ENCODE assay signal across 11 mouse cellular contexts in genomic region chr1:54193191-54193770, GRCm38 (mm10). TPM values are rescaled to one million over a fixed set of nuclear protein-coding genes. Genes with fewer than 3 reads are reported as not detected.
DNase-seq lines count a peak whose midpoint lies in the region; ATAC-seq and TF ChIP-seq lines count a peak whose summit lies in the region.
"Had no signal": no experiment of that assay in that cellular context is flagged by ENCODE, and none has a peak within 500 bp of the region (broad histone marks: within the 10 kb centered on the region; RNA-seq: fewer than 3 reads in every experiment).

No protein-coding gene starts in this region.

- H3K4me3 ChIP-seq in gastrocnemius, adult 2 months = peak overlapping the region; percentile 81; the same call in 1 of the 2 replicates
- H3K4me3 ChIP-seq in heart, embryonic 15.5 days = no peak overlapping the region; the same call in 1 of the 2 replicates
- H3K4me3 ChIP-seq in midbrain, embryonic 15.5 days = peak overlapping the region; percentile 77

- intact Hi-C loops in gastrocnemius, adult 2 months (cut with DNase I) = no loop called here

- H3K9me3 ChIP-seq in heart, embryonic 15.5 days (replicated peaks) = no peaks in the 10 kb centered on the region
- H3K9me3 ChIP-seq in midbrain, embryonic 15.5 days = no peaks in the 10 kb centered on the region
- H3K9me3 ChIP-seq: limb, embryonic 15.5 days; megakaryocyte, embryonic 14.5 days had no signal

- peak overlapping the region; percentile 82 for H3K4me2 ChIP-seq in heart, embryonic 15.5 days
- peak overlapping the region; percentile 53 for H3K4me2 ChIP-seq in midbrain, embryonic 15.5 days

- TF ChIP-seq CTCF in gastrocnemius, adult 2 months (IDR thresholded peaks at IDR 0.05) = no peak

- WGBS in heart, embryonic 15.5 days = 54% methylated on average over 7 of the region's 7 CpGs
- WGBS in midbrain, embryonic 15.5 days = 26% methylated on average over 7 of the region's 7 CpGs

- H3K9ac ChIP-seq in heart, embryonic 15.5 days = no peak overlapping the region
- H3K9ac ChIP-seq in midbrain, embryonic 15.5 days = no peak overlapping the region

- H3K27ac ChIP-seq in gastrocnemius, adult 2 months = peak overlapping the region; percentile 56
- H3K27ac ChIP-seq in heart, embryonic 15.5 days = no peak overlapping the region
- no peak overlapping the region for H3K27ac ChIP-seq in midbrain, embryonic 15.5 days

- peaks cover 6% of the 10 kb centered on the region for H3K4me1 ChIP-seq in heart, embryonic 15.5 days (replicated peaks)
- H3K4me1 ChIP-seq in midbrain, embryonic 15.5 days = peaks cover 18% of the 10 kb centered on the region
- H3K4me1 ChIP-seq: limb, embryonic 15.5 days had no signal

- H3K27me3 ChIP-seq in heart, embryonic 15.5 days = no peaks in the 10 kb centered on the region; the same call in 1 of the 2 replicates
- H3K27me3 ChIP-seq in midbrain, embryonic 15.5 days (replicated peaks) = no peaks in the 10 kb centered on the region

- ATAC-seq in heart, embryonic 15.5 days (replicated peaks; ENCODE audit: insufficient number of reproducible peaks, insufficient read depth, low FRiP score, low read depth) = no peak
- no peak for ATAC-seq in midbrain, embryonic 15.5 days (replicated peaks)

- DNase-seq in gastrocnemius, adult 2 months = no peak
- no peak for DNase-seq in gastrocnemius, postnatal 10 days
- peak; percentile 69 for DNase-seq in cerebellum, adult 9-10 months
- no peak for DNase-seq in layer of hippocampus, adult 8-10 months (ENCODE audit: low spot score in 2 of 2)
- DNase-seq in right cerebral cortex, adult 2 months (ENCODE audit: low spot score in 2 of 2) = no peak
- no peak for DNase-seq in adrenal gland, postnatal 25 days

- no peaks in the 10 kb centered on the region for H3K36me3 ChIP-seq in heart, embryonic 15.5 days
- no peaks in the 10 kb centered on the region for H3K36me3 ChIP-seq in midbrain, embryonic 15.5 days (replicated peaks)
- H3K36me3 ChIP-seq: limb, embryonic 15.5 days had no signal

RNA-seq across cellular contexts. Expression of gene Hecw2, which starts 1.7 kb away (rescaled TPM):
- total RNA-seq in gastrocnemius, adult 2 months (2021) = 1 to 10 TPM; 5.1 to 7.9 TPM
- total RNA-seq in gastrocnemius, postnatal 10 days (2021) = 1 to 10 TPM; 4.2 to 4.7 TPM
- polyA plus RNA-seq in heart, embryonic 15.5 days (2015; fragmentation: Nextera tagmentation; extraction: Ambion mirVana) = 4.5 and 5.2 TPM in 2 replicates
- 7.7 and 8.1 TPM in 2 replicates for polyA plus RNA-seq in midbrain, embryonic 15.5 days (2015; fragmentation: Nextera tagmentation; extraction: Ambion mirVana)
- total RNA-seq in layer of hippocampus, adult 8-10 months (2022) = 10 to 100 TPM; 25.0 to 35.1 (median 26.9) TPM
- total RNA-seq in adrenal gland, postnatal 25 days (2021) = 7.5 and 8.8 TPM in 2 replicates
- polyA plus RNA-seq: erythroblast, embryonic 14.5 days had no signal

RNA-seq across cellular contexts. Expression of gene Ccdc150, which starts 57.2 kb away (rescaled TPM):
- total RNA-seq in gastrocnemius, adult 2 months (2021) = under 1 TPM in 1 of 2 experiments, not detected in 1; 0.22 TPM
- under 1 TPM in 1 of 2 experiments, not detected in 1; 0.23 TPM for total RNA-seq in gastrocnemius, postnatal 10 days (2021)
- 0.29 and 0.39 TPM in 2 replicates for polyA plus RNA-seq in heart, embryonic 15.5 days (2015; fragmentation: Nextera tagmentation; extraction: Ambion mirVana)
- polyA plus RNA-seq in midbrain, embryonic 15.5 days (2015; fragmentation: Nextera tagmentation; extraction: Ambion mirVana) = 0.09 and 0.14 TPM in 2 replicates
- total RNA-seq in layer of hippocampus, adult 8-10 months (2022) = under 1 TPM; 0.26 to 0.54 (median 0.40) TPM
- total RNA-seq in adrenal gland, postnatal 25 days (2021) = not detected in 2 replicates
- polyA plus RNA-seq: erythroblast, embryonic 14.5 days had no signal
